Mouse (Mus musculus) liver, adult 2 months (tissue): ENCODE results near the gene Hook1.

Experiments used
- CTCF ChIP-seq: fragments of 200-500 bp; IDR thresholded peaks from 2 replicates; pipeline ENCODE4 v1.5.1; 2011; ENCODE audit warnings: low read depth, low read length, control low read depth
- POLR2A ChIP-seq: fragments of 200-500 bp; IDR thresholded peaks from 2 replicates; pipeline ENCODE4 v1.6.1; 2011; ENCODE audit warnings: low read length, control low read depth; ENCODE audit not compliant: insufficient read depth; ENCODE audit errors: extremely low read depth

- TF ChIP-seq POLR2A = no peak
- no peak for TF ChIP-seq CTCF
Observed at GRCm38 (mm10) chr4:96022803-96023202, 55.8 kb downstream of the Hook1 start.
